Mouse (Mus musculus) hindbrain, postnatal 0 days (tissue): Measurements from ENCODE around the gene Arhgap31. TPM values are rescaled to one million over a fixed set of nuclear protein-coding genes. Genes with fewer than 3 reads are reported as not detected.

Source experiments
- ATAC-seq: fragments of 200-750 bp; cut with Nextera tagmentation; 2 replicates; pipeline ENCODE4 v1.8.0; 2017; ENCODE audit warnings: mild to moderate bottlenecking, moderate TSS enrichment, moderate library complexity
- DNase-seq: peaks from one replicate; pipeline ENCODE4 v3.0.0-alpha.2; 2015; ENCODE audit warnings: low spot score
- H3K27ac ChIP-seq: fragments of 300-500 bp; sonication (generic); 2 replicates; pipeline ENCODE4 v1.5.1; 2014; ENCODE audit warnings: mild to moderate bottlenecking
- H3K27me3 ChIP-seq: fragments of 300-500 bp; sonication (generic); 2 replicates; pipeline ENCODE4 v1.6.1; 2014; ENCODE audit warnings: low read length, mixed read lengths; ENCODE audit not compliant: insufficient read depth
- H3K36me3 ChIP-seq: fragments of 300-500 bp; sonication (generic); 2 replicates; pipeline ENCODE4 v1.6.1; 2014; ENCODE audit warnings: low read length, mixed read lengths; ENCODE audit not compliant: insufficient read depth
- H3K4me1 ChIP-seq: fragments of 300-500 bp; sonication (generic); 2 replicates; pipeline ENCODE4 v1.6.1; 2014; ENCODE audit warnings: antibody characterized with exemption, low read length, mixed read lengths; ENCODE audit not compliant: insufficient read depth
- H3K4me2 ChIP-seq: fragments of 300-500 bp; sonication (generic); 2 replicates; pipeline ENCODE4 v1.6.1; 2014; ENCODE audit warnings: low read depth, mild to moderate bottlenecking, low read length, moderate library complexity, mixed read lengths
- H3K4me3 ChIP-seq: fragments of 300-500 bp; sonication (generic); 2 replicates; pipeline ENCODE4 v1.5.1; 2014; ENCODE audit warnings: low read length
- H3K9ac ChIP-seq: fragments of 300-500 bp; sonication (generic); replicated peaks from 2 replicates; pipeline ENCODE4 v1.6.1; 2014; ENCODE audit warnings: mild to moderate bottlenecking, low read length, moderate library complexity, mixed read lengths
- H3K9me3 ChIP-seq: fragments of 300-500 bp; sonication (generic); 2 replicates; pipeline ENCODE4 v1.6.1; 2016; ENCODE audit warnings: low read length, mixed read lengths
- CTCF ChIP-seq: IDR thresholded peaks from 2 replicates; pipeline ENCODE4 v1.5.1; 2016; ENCODE audit warnings: antibody characterized with exemption, control low read depth, low read depth
- WGBS: fragments of 180-500 bp; shearing (Covaris S2); extraction: QIAGEN DNeasy Blood & Tissue Kit; methylation state at CpG from one replicate; pipeline ENCODE4 v1.1.7; 2014; 5-methylcytosine and 5-hydroxymethylcytosine counted together
- polyA plus RNA-seq: library from polyadenylated mRNA; unstranded; fragments of >200 nt; fragmentation: Nextera tagmentation; extraction: Ambion mirVana; gene quantifications from 2 replicates; pipeline ENCODE4 v1.2.1, GENCODE M21; 2015
- total RNA-seq: library from RNA; depleted of rRNA; stranded (reverse); fragments of >200 nt; gene quantifications from 2 replicates; pipeline ENCODE4 v1.2.3, GENCODE M21; 2014

Arhgap31 gene
- total and polyA plus RNA-seq, 2 experiments from 2014 or later: 4.6 to 12.7 TPM

- DNase-seq: no peak
- Histone ChIP-seq H3K9ac (no peak overlapping the region), H3K27ac (no peak overlapping the region), H3K36me3 (no peaks in the 10 kb centered on the region), H3K27me3 (no peaks in the 10 kb centered on the region), H3K4me2 (peak overlapping the region; percentile 85), H3K4me1 (no peaks in the 10 kb centered on the region), H3K4me3 (peak overlapping the region; percentile 69), H3K9me3 (no peaks in the 10 kb centered on the region)
- no peak for ATAC-seq
- no peak for TF ChIP-seq CTCF
- 55% methylated on average over 4 of the region's 4 CpGs for WGBS
Measured at GRCm38 (mm10) chr16:38711245-38711644, 1.8 kb downstream of the Arhgap31 start.

- no peaks in the 10 kb centered on the region for H3K9me3 ChIP-seq
- 71% methylated on average over 7 of the region's 7 CpGs for WGBS
- no peak overlapping the region for H3K9ac ChIP-seq
- no peak for TF ChIP-seq CTCF
- no peak overlapping the region for H3K27ac ChIP-seq
- no peak overlapping the region for H3K4me3 ChIP-seq
- no peak overlapping the region for H3K4me2 ChIP-seq
- no peak for DNase-seq
- no peaks in the 10 kb centered on the region for H3K27me3 ChIP-seq
- no peaks in the 10 kb centered on the region for H3K4me1 ChIP-seq
- no peaks in the 10 kb centered on the region for H3K36me3 ChIP-seq
- ATAC-seq: no peak
Measured at GRCm38 (mm10) chr16:38708962-38709520, 4.0 kb downstream of the Arhgap31 start.

DNA sequence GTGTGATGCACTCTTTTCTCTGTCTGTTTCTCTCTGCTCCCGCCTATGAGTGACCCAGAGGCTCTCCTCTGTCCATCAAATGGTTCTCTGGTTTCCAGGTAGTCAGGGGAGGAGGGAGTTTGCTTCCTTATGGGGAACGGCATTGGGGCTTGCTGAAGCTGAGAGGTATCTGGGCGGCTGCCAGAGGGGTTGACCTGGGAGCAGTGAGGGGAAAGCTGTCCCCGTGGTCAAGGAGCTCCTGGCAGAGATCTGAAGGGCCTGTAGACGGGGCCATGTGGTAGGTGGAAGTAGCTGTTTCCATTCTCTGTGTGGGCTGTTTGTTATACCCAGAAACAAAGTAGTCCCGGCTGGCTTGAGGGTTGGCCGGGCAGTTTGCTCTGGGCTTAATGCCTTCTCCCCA is 6.3 kb downstream of the Arhgap31 start:
- 62% methylated on average over 7 of the region's 7 CpGs for WGBS
- H3K4me1 ChIP-seq: peaks cover under 1% of the 10 kb centered on the region; the same call in 1 of the 2 replicates
- H3K9me3 ChIP-seq: no peaks in the 10 kb centered on the region
- DNase-seq: no peak
- H3K36me3 ChIP-seq: no peaks in the 10 kb centered on the region
- no peak overlapping the region for H3K4me2 ChIP-seq
- H3K27ac ChIP-seq: no peak overlapping the region
- no peak for ATAC-seq
- no peaks in the 10 kb centered on the region for H3K27me3 ChIP-seq
- H3K4me3 ChIP-seq: no peak overlapping the region
- H3K9ac ChIP-seq: no peak overlapping the region
- TF ChIP-seq CTCF: no peak

DNA sequence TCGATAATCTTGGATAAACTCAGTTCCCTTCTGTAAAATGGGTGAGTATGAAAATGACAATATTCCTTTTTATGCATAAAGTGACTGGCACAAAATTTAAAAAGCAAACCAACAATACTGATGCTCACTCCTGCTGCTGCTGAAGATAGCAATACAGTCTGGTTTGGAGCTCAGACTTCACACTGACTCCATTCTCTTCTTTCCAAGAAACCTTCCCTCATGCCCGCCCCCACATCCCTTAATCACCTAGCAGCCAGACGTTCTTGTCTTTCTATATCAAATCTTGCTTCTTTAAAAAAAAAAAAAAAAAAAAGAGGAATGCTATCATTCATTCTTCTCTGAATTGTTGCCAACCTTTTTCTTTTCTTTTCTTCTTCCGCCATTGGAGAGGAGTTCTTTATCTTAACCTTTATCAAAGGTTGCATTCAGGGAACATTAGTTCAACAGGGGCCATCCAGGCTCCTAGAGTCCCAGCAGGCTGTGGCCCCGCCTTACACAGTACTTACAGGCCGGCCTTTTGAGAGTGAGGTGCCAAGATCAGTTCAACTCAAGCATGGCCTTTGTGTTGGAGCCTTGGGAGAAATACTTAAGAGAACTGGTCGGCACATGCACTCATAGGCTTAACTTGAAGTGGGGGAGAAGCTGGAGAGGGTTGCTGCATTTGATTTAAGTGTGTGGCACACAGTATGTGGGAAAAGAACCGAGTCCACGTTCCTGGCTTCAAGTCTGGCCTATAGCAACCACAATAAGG is 7.4 kb downstream of the Arhgap31 start:
- H3K27ac ChIP-seq: no peak overlapping the region
- H3K9me3 ChIP-seq: no peaks in the 10 kb centered on the region
- H3K9ac ChIP-seq: no peak overlapping the region
- 65% methylated on average over 9 of the region's 9 CpGs for WGBS
- no peaks in the 10 kb centered on the region for H3K27me3 ChIP-seq
- DNase-seq (no peak), ATAC-seq (no peak)
- no peaks in the 10 kb centered on the region for H3K36me3 ChIP-seq
- TF ChIP-seq CTCF: no peak
- H3K4me2 ChIP-seq: no peak overlapping the region
- H3K4me3 ChIP-seq: no peak overlapping the region
- peaks cover 4% of the 10 kb centered on the region; the same call in 1 of the 2 replicates for H3K4me1 ChIP-seq

DNA sequence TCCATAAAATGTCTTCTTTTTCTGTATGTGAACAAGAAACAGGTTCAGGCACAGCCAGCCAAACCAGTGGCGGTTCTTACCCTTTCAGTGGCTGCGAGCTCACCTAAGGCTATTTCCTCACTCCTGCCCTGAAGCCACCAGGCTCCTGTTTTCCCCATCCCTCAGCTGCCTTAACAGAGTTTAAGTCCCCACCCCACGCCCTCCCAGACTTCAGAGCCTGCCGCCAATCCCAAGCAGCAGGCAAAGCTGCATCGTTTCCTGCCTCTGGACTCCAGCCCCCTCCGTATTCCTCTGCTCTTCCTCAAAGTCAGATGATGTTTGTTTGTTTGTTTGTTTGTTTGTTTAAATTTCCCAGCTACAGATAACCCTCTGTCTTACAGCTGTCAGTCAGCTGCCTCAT is 9.6 kb downstream of the Arhgap31 start:
- ATAC-seq: no peak
- no peak overlapping the region for H3K9ac ChIP-seq
- no peak overlapping the region for H3K4me3 ChIP-seq
- H3K27me3 ChIP-seq: no peaks in the 10 kb centered on the region
- no peak for TF ChIP-seq CTCF
- peaks cover 4% of the 10 kb centered on the region; the same call in 1 of the 2 replicates for H3K4me1 ChIP-seq
- H3K36me3 ChIP-seq: no peaks in the 10 kb centered on the region
- 61% methylated on average over 6 of the region's 6 CpGs for WGBS
- no peak for DNase-seq
- no peak overlapping the region for H3K4me2 ChIP-seq
- H3K9me3 ChIP-seq: no peaks in the 10 kb centered on the region
- H3K27ac ChIP-seq: no peak overlapping the region

DNA sequence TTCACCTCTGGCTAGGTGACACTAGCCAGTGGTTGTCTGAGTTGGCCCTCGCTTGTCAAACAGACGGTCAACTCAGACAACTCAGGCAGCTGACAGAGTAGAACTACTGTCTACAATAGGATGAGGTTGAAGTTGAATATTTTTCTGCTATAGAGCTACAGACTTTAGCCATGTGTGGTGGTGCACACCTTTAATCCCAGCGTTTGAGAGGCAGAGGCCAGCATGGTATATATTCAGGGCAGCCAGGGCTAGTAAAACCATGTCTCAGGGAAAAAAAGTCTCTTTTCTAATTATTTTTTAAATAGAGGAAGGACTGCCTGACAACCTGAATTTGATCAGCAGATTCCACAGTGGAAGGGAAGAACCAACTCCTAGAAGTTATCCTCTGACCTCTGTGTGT is 10.8 kb downstream of the Arhgap31 start:
- Histone ChIP-seq H3K4me2 (no peak overlapping the region), H3K36me3 (no peaks in the 10 kb centered on the region), H3K27ac (0 out of 2 replicates have a peak overlapping the region, but pooled peaks have one; percentile 7), H3K27me3 (no peaks in the 10 kb centered on the region), H3K4me1 (peaks cover 4% of the 10 kb centered on the region; the same call in 1 of the 2 replicates), H3K9me3 (no peaks in the 10 kb centered on the region), H3K9ac (no peak overlapping the region), H3K4me3 (no peak overlapping the region)
- no peak for ATAC-seq
- WGBS: 85% methylated on average over 3 of the region's 3 CpGs
- DNase-seq: no peak
- no peak for TF ChIP-seq CTCF
